In genomic region chr5:20873146-20873545, GRCm38 (mm10) we compare ENCODE assay signal across 29 mouse cellular contexts. TPM values are rescaled to one million over a fixed set of nuclear protein-coding genes. Genes with fewer than 3 reads are reported as not detected.
DNase-seq lines count a peak whose midpoint lies in the region; ATAC-seq and TF ChIP-seq lines count a peak whose summit lies in the region.
"Had no signal": no experiment of that assay in that cellular context is flagged by ENCODE, and none has a peak within 500 bp of the region (broad histone marks: within the 10 kb centered on the region; RNA-seq: fewer than 3 reads in every experiment).

No protein-coding gene starts in this region.

- no peak overlapping the region for H3K27ac ChIP-seq in hindbrain, embryonic 16.5 days (ENCODE audit: low read depth, low read length)
- H3K27ac ChIP-seq in hindbrain, embryonic 14.5 days, result no peak overlapping the region
- H3K27ac ChIP-seq in MEL (ENCODE audit: control insufficient read depth, low read depth, low read length), result no peak overlapping the region
- H3K27ac ChIP-seq: embryonic facial prominence, embryonic 13.5 days; embryonic facial prominence, embryonic 15.5 days; forebrain, embryonic 10.5 days; forebrain, embryonic 12.5 days had no signal

- no peak for TF ChIP-seq CTCF in MEL (IDR thresholded peaks at IDR 0.05 in 2 of 3, conservative IDR thresholded peaks at IDR 0.05 in 1 of 3; ENCODE audit: control insufficient read depth in 1 of 3, insufficient read depth in 1 of 3, low read depth in 2 of 3, low read length in 3 of 3, poor library complexity in 1 of 3, severe bottlenecking in 1 of 3)

- H3K4me3 ChIP-seq in hindbrain, embryonic 16.5 days (ENCODE audit: low read length), result no peak overlapping the region
- no peak overlapping the region for H3K4me3 ChIP-seq in hindbrain, embryonic 14.5 days (replicated peaks; ENCODE audit: low read length)
- H3K4me3 ChIP-seq in MEL (ENCODE audit: control insufficient read depth in 1 of 2, insufficient read depth in 1 of 2, low read depth in 2 of 2, low read length in 2 of 2), result no peak overlapping the region
- H3K4me3 ChIP-seq: embryonic facial prominence, embryonic 13.5 days; embryonic facial prominence, embryonic 15.5 days; erythroblast, embryonic 14.5 days; forebrain, embryonic 10.5 days; forebrain, embryonic 12.5 days had no signal

- H3K9ac ChIP-seq in hindbrain, embryonic 16.5 days (ENCODE audit: low read depth, low read length), result no peak overlapping the region
- H3K9ac ChIP-seq in hindbrain, embryonic 14.5 days, result no peak overlapping the region
- H3K9ac ChIP-seq in MEL (ENCODE audit: control insufficient read depth, low read depth, low read length, poor library complexity, severe bottlenecking), result no peak overlapping the region
- H3K9ac ChIP-seq: embryonic facial prominence, embryonic 13.5 days; embryonic facial prominence, embryonic 15.5 days; forebrain, embryonic 12.5 days had no signal

- no peak for TF ChIP-seq POLR2A in MEL (IDR thresholded peaks at IDR 0.05; ENCODE audit: control insufficient read depth in 1 of 2, insufficient read depth in 1 of 2, low read depth in 1 of 2, low read length in 2 of 2, poor library complexity in 1 of 2)

- 84% methylated on average over 1 of the region's 1 CpGs for WGBS in hindbrain, embryonic 16.5 days
- 86% methylated on average over 1 of the region's 1 CpGs for WGBS in hindbrain, embryonic 14.5 days

- TF ChIP-seq EP300 in MEL (IDR thresholded peaks at IDR 0.05; ENCODE audit: low read depth in 1 of 2, low read length in 2 of 2), result no peak

- no peaks in the 10 kb centered on the region for H3K4me1 ChIP-seq in hindbrain, embryonic 16.5 days (ENCODE audit: control insufficient read depth, insufficient read depth, low read depth, low read length)
- no peaks in the 10 kb centered on the region for H3K4me1 ChIP-seq in hindbrain, embryonic 14.5 days (replicated peaks; ENCODE audit: control insufficient read depth, insufficient read depth, low read length)
- peaks cover 6 to 14% of the 10 kb centered on the region in 2 experiments for H3K4me1 ChIP-seq in MEL (ENCODE audit: control insufficient read depth in 1 of 2, insufficient read depth in 2 of 2, low read length in 2 of 2)
- H3K4me1 ChIP-seq: embryonic facial prominence, embryonic 13.5 days; embryonic facial prominence, embryonic 15.5 days; forebrain, embryonic 10.5 days; forebrain, embryonic 12.5 days had no signal

- peak; percentile 34; the same call in 1 of the 2 replicates for ATAC-seq in hindbrain, embryonic 16.5 days
- no peak for ATAC-seq in hindbrain, embryonic 14.5 days (ENCODE audit: low FRiP score)
- no peak for ATAC-seq in frontal cortex, adult (ENCODE audit: low TSS enrichment)
- ATAC-seq: activated CD4-positive, CD25-positive, alpha-beta regulatory T cell, adult 4 months; CD4-positive, CD25-positive, alpha-beta regulatory T cell, adult 4 months; forebrain, embryonic 14.5 days; forebrain, embryonic 16.5 days; Patski had no signal

- no peaks in the 10 kb centered on the region for H3K9me3 ChIP-seq in hindbrain, embryonic 16.5 days (ENCODE audit: control insufficient read depth, low read length)
- H3K9me3 ChIP-seq in hindbrain, embryonic 14.5 days (ENCODE audit: control insufficient read depth, low read length), result no peaks in the 10 kb centered on the region; the same call in 1 of the 2 replicates
- H3K9me3 ChIP-seq in MEL (replicated peaks; ENCODE audit: insufficient read depth, low read length), result no peaks in the 10 kb centered on the region
- H3K9me3 ChIP-seq: embryonic facial prominence, embryonic 13.5 days; embryonic facial prominence, embryonic 15.5 days; forebrain, embryonic 10.5 days; forebrain, embryonic 12.5 days; G1E had no signal

- no peak for DNase-seq in hindbrain, embryonic 14.5 days (ENCODE audit: low spot score)
- DNase-seq in 3T3-L1 (ENCODE audit: low read depth, low spot score), result peak; percentile 64
- DNase-seq in MEL (ENCODE audit: low read depth, low spot score), result peak; percentile 38
- peak; percentile 23 for DNase-seq in brain, adult 2 months (ENCODE audit: low read depth, low spot score)
- DNase-seq in layer of hippocampus, adult 11-12 months (ENCODE audit: low spot score), result no peak
- DNase-seq: adrenal gland, adult 8-10 months; adrenal gland, postnatal 14 days; adrenal gland, postnatal 36 days; B cell, adult 2 months; cerebellum, adult 11 months; cerebellum, adult 18-20 months; cerebellum, adult 8-10 months; cerebellum, adult 9-11 months; cerebellum, postnatal 36 days; embryo, embryonic 11 days had no signal

- peaks cover 53% of the 10 kb centered on the region for H3K79me2 ChIP-seq in MEL (ENCODE audit: control insufficient read depth, insufficient read depth, low read length, poor library complexity)

- no peaks in the 10 kb centered on the region for H3K36me3 ChIP-seq in hindbrain, embryonic 16.5 days (ENCODE audit: control insufficient read depth, insufficient read depth, low read length)
- H3K36me3 ChIP-seq in hindbrain, embryonic 14.5 days (replicated peaks; ENCODE audit: control insufficient read depth, insufficient read depth), result no peaks in the 10 kb centered on the region
- peaks cover 4 to 41% of the 10 kb centered on the region in 2 experiments for H3K36me3 ChIP-seq in MEL (ENCODE audit: control insufficient read depth in 1 of 2, insufficient read depth in 2 of 2, low read length in 2 of 2)
- H3K36me3 ChIP-seq: embryonic facial prominence, embryonic 13.5 days; embryonic facial prominence, embryonic 15.5 days; forebrain, embryonic 12.5 days had no signal

- TF ChIP-seq RAD21 in MEL (IDR thresholded peaks at IDR 0.05; ENCODE audit: low read depth, low read length), result no peak

- no peaks in the 10 kb centered on the region for H3K27me3 ChIP-seq in hindbrain, embryonic 16.5 days (replicated peaks; ENCODE audit: control insufficient read depth, insufficient read depth, low read length)
- H3K27me3 ChIP-seq in hindbrain, embryonic 14.5 days (ENCODE audit: control insufficient read depth, insufficient read depth, low read length), result no peaks in the 10 kb centered on the region
- H3K27me3 ChIP-seq in MEL (ENCODE audit: control insufficient read depth in 1 of 2, insufficient read depth in 2 of 2, low read length in 2 of 2), result no peaks in the 10 kb centered on the region
- H3K27me3 ChIP-seq: CH12.LX; embryonic facial prominence, embryonic 13.5 days; embryonic facial prominence, embryonic 15.5 days; forebrain, embryonic 12.5 days; Patski had no signal

- no peak overlapping the region for H3K4me2 ChIP-seq in hindbrain, embryonic 16.5 days (ENCODE audit: low read length)
- H3K4me2 ChIP-seq in hindbrain, embryonic 14.5 days (replicated peaks), result no peak overlapping the region
- H3K4me2 ChIP-seq: embryonic facial prominence, embryonic 13.5 days; embryonic facial prominence, embryonic 15.5 days; forebrain, embryonic 12.5 days had no signal

TF ChIP-seq in MEL, 35 proteins besides CTCF, POLR2A, EP300 and RAD21:
- TF ChIP-seq ELF1 (IDR thresholded peaks at IDR 0.05; ENCODE audit: low read depth, low read length) (no peak), SIN3A (IDR thresholded peaks at IDR 0.05; ENCODE audit: low read length) (no peak), NRF1 (IDR thresholded peaks at IDR 0.05; ENCODE audit: insufficient read depth, low read depth, low read length, poor library complexity, severe bottlenecking) (no peak)

RNA-seq across cellular contexts. Expression of gene Phtf2, which starts 8.8 kb away (rescaled TPM):
- polyA plus RNA-seq in hindbrain, embryonic 16.5 days (2015; fragmentation: Nextera tagmentation; extraction: Ambion mirVana), result 23.9 and 27.4 TPM in 2 replicates
- 29.6 and 32.6 TPM in 2 replicates for polyA plus RNA-seq in hindbrain, embryonic 14.5 days (2014; fragmentation: Nextera tagmentation; extraction: Ambion mirVana)
- 18.2 and 20.0 TPM in 2 replicates for total RNA-seq in MEL (2012; rRNA removed)
- polyA plus RNA-seq in MEL (2012; ENCODE audit: insufficient read depth in 1 of 2, insufficient read length in 2 of 2, low read depth in 1 of 2, low replicate concordance in 2 of 2, missing spikeins in 1 of 2), result 10 to 100 TPM in 1 of 2 experiments, not detected in 1; 20.0 TPM

RNA-seq across cellular contexts. Expression of gene Tmem60, which starts 8.8 kb away (rescaled TPM):
- polyA plus RNA-seq in hindbrain, embryonic 16.5 days (2015; fragmentation: Nextera tagmentation; extraction: Ambion mirVana), result 64.0 and 70.5 TPM in 2 replicates
- polyA plus RNA-seq in hindbrain, embryonic 14.5 days (2014; fragmentation: Nextera tagmentation; extraction: Ambion mirVana), result 65.4 and 73.6 TPM in 2 replicates
- total RNA-seq in MEL (2012; rRNA removed), result 22.4 and 23.5 TPM in 2 replicates
- polyA plus RNA-seq in MEL (2012; ENCODE audit: insufficient read depth in 1 of 2, insufficient read length in 2 of 2, low read depth in 1 of 2, low replicate concordance in 2 of 2, missing spikeins in 1 of 2), result 10 to 100 TPM in 1 of 2 experiments, not detected in 1; 37.4 TPM

Comparison
In these comparisons a context has a peak if more than half of its experiments do, and no peak if none do; other contexts are left out.
1. DNase-seq: peak in 3T3-L1 (single experiment), MEL (single experiment) and brain, adult 2 months (single experiment); none in hindbrain, embryonic 14.5 days (single experiment) and layer of hippocampus, adult 11-12 months (single experiment).